Mouse (Mus musculus): ENCODE measurements around the gene Pitpnm1.
"Not testable (repeated sequence)": the region's sequence is repeated elsewhere in the genome, so short reads cannot be mapped to it uniquely, and the experiment has no call there.

Gene Pitpnm1

GRCm38 (mm10) chr19:4099837-4100717, at the start of gene Pitpnm1:
TSS of gene Pitpnm1 (plus strand) at chr19:4099998.
- DNase-seq: peak; percentile 85

- no peak for DNase-seq
Measured at GRCm38 (mm10) chr19:4051016-4051415, 48.8 kb upstream of the Pitpnm1 start.

- peak; percentile 86 for DNase-seq
Measured at GRCm38 (mm10) chr19:4051741-4052515, 47.9 kb upstream of the Pitpnm1 start.

GRCm38 (mm10) chr19:4052516-4053030, 47.2 kb upstream of the Pitpnm1 start:
- no peak for DNase-seq

DNA sequence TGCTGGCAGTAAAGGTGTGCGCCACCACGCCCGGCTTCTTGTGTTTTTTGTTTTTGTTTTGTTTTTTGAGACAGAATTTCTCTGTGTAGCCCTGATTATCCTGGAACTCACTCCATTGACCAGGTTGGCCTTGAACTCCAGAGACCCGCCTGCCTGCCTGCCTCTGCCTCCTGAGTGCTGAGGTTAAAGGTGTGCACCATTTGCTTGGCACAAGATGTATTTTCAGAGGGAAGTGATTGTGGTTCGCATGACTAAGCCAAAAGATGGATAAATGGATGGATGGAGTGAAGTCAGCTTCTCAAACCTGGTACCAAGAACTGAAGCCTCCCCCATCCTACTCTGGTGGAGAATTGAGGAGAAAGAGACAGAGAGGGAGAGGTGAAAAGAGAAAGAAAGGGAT, 45.2 kb upstream of the Pitpnm1 start:
- no peak for DNase-seq

GRCm38 (mm10) chr19:4055216-4055946, 44.4 kb upstream of the Pitpnm1 start:
- DNase-seq: no peak

- DNase-seq: no peak
Measured at GRCm38 (mm10) chr19:4055947-4056693, 43.7 kb upstream of the Pitpnm1 start.

- DNase-seq: no peak
Measured at GRCm38 (mm10) chr19:4056727-4057126, 43.1 kb upstream of the Pitpnm1 start.

GRCm38 (mm10) chr19:4057389-4057788, 42.4 kb upstream of the Pitpnm1 start:
- DNase-seq: no peak

GRCm38 (mm10) chr19:4057962-4058361, 41.8 kb upstream of the Pitpnm1 start:
- no peak for DNase-seq

DNA sequence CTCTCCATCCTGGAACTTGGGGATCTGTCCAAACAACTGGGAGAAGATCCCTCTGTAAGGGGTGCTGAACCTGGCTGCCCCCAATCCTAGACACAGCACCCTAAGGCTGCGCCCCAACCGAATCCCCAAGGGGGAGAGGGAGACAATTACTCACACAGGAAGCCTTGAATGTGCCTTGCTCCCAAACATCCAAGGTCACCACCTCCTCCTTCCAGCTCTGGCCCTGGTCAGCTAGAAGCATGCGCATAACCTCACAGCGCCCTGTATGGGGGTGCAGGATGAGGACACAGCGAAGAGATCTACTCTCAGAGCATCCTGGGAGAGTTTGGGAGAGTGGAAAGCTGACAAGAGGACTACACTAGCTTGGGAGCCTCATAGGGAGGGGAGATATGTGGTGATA, 41.2 kb upstream of the Pitpnm1 start:
- DNase-seq: no peak

- DNase-seq: peak; percentile 26
Measured at GRCm38 (mm10) chr19:4059069-4059740, 40.6 kb upstream of the Pitpnm1 start, which contains the start of gene Gstp3. TSS of gene Gstp3 (minus strand) at chr19:4059569.

- DNase-seq: not testable (repeated sequence)
Measured at GRCm38 (mm10) chr19:4060044-4060898, 39.5 kb upstream of the Pitpnm1 start.

DNA sequence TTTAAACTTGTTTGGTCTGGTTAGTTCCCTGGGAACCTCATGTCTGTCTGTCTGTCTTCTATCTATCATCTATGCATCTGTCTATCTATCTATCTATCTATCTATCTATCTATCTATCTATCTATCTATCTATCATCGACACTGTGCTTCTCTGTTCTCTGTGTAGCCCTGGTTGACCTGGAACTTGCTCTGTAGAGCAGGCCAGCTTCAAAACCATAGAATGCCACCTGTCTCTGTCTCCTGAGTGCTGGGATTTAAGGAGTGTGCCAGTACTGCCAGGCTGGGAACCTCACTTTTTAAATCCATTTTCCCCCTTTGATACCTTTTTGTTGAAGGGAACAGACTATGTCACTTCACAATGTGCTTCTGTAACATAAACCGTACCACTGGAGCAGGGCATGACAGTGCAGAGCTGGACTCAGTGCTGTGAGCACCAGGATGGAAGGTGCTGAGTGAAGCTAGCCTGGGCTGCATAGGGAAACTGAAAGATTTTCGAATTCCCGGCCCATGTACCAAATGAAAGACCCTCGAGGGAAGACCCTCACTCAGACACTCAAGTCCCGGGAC, 38.8 kb upstream of the Pitpnm1 start:
- no peak for DNase-seq

- DNase-seq: not testable (repeated sequence)
Measured at GRCm38 (mm10) chr19:4063357-4063756, 36.4 kb upstream of the Pitpnm1 start.

GRCm38 (mm10) chr19:4064501-4064900, 35.3 kb upstream of the Pitpnm1 start:
- not testable (repeated sequence) for DNase-seq

DNA sequence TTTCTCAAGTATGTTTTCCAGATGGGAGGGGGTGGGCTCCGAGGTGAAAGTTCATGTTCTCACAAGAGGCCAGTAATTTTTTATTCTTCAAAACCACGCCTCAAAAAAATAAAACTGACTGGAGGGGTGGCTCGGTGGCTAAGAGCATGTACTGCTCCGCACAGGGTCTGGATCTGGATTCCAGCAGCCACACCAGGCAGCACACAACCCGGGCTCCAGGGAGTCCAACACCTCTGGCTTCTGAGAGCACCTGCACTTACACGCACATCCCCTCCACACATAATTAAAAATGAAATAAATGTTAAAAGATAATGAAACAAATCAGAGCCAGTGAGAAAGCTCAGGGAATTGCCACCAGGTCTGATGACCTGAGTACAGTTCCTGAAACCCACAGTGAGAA, 33.5 kb upstream of the Pitpnm1 start:
- DNase-seq: no peak

DNA sequence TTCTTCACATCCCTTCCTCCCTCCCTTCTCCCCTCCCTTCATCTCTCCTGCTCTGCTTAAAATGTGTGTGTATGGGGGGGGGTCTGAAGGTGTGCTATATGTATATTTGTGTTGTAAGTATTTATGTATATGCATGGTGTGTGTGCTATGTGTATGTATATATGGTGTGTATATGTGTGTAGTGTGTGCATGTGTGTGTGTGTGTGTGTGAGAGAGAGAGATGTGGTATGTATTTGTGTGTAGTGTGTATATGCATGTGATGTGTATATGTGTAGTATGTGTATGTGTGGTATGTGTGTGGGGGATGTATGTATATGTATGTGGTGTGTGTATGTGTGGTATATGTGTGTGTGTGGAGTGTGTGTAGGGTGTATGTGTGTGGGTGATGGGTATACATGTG, 32.9 kb upstream of the Pitpnm1 start:
- DNase-seq: no peak

DNA sequence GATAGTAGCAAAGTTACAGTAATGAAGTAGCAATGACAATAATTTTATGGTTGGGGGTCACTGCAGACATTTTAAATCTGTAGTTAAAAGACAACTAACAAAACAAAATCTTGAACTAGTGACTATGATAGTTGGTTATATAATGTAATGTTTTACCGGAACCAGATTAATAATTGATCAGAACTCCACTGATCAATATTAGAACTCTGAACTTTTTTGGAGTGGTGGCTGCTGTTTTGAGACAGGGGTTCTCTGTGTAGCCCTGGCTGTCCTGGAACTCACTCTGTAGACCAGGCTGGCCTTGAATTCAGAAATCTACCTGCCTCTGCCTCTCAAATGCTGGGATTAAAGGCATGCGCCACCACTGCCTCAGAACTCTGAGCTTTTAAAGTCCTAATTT, 31.6 kb upstream of the Pitpnm1 start:
- not testable (repeated sequence) for DNase-seq

Measured in lung, postnatal 14 days (tissue).